Mouse (Mus musculus): ENCODE measurements around the gene Col9a2. TPM values are rescaled to one million over a fixed set of nuclear protein-coding genes. Genes with fewer than 3 reads are reported as not detected.

Gene Col9a2
- under 1 TPM; 0.43 to 0.72 TPM for total RNA-seq (2021)
- long read RNA-seq, experiment 1, partial matches to known transcripts: 1 of 1 reads
- long read RNA-seq, experiment 1, other reads (novel, unspliced or antisense): 0 of 1 reads
- long read RNA-seq, experiment 2: 0 reads

GRCm38 (mm10) chr4:121039331-121040115 is at the start of gene Col9a2:
TSS of gene Col9a2 (plus strand) at chr4:121039385.
- peak; percentile 13 to 26 for DNase-seq

DNA sequence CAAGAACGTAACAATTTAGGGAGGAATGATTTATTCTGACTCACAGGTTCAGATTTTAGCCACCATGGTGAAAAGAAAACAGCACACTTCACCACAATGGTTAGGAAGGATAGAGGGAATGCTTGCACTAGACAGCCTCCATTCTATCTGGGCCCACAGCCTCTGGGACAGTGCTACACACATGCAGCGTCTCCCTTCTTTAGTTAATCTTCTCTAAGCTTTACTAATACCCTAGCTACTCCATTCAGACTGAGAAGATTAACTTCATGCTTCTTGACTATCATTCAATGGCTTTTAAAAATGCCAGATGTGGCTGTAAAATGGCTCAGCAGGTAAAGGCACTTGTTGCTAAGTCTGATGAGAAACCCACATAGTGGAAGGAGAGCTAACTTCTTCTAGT is 46.9 kb upstream of the Col9a2 start:
- DNase-seq: no peak

DNA sequence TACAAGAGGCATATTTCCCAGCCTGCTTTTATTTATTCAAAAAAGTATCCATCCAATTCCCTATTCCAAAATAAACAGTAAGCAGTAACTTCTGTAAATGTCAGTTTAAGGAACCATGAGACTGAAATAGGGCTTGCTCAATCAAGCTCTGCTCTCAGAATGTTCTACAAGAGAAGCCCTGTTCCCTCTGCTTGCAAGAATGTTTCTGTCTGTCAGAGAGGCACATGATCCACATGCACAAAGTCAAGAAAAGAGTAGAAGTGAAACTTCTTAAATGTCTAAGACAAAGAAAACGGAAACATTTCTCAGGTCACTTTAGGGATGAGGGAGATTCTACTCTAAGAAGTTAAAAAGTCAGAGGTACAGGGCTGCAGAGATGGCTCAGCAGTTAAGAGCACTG is 46.2 kb upstream of the Col9a2 start:
- DNase-seq: no peak

- DNase-seq: peak in 1 of 2 experiments; percentile 42
Measured at GRCm38 (mm10) chr4:120995911-120996310, 43.3 kb upstream of the Col9a2 start.

GRCm38 (mm10) chr4:121001042-121001441 is 38.1 kb upstream of the Col9a2 start:
- DNase-seq: no peak

GRCm38 (mm10) chr4:121001659-121002058 is 37.5 kb upstream of the Col9a2 start:
- no peak for DNase-seq

GRCm38 (mm10) chr4:121002400-121003171 is 36.6 kb upstream of the Col9a2 start:
- no peak for DNase-seq

- DNase-seq: no peak
Measured at GRCm38 (mm10) chr4:121003611-121004091, 35.5 kb upstream of the Col9a2 start.

- no peak for DNase-seq
Measured at GRCm38 (mm10) chr4:121004679-121005078, 34.5 kb upstream of the Col9a2 start.

- DNase-seq: no peak
Measured at GRCm38 (mm10) chr4:121007006-121007405, 32.2 kb upstream of the Col9a2 start.

GRCm38 (mm10) chr4:121008071-121008745 is 31.0 kb upstream of the Col9a2 start:
- no peak for DNase-seq

GRCm38 (mm10) chr4:121009151-121009550 is 30.0 kb upstream of the Col9a2 start:
- no peak for DNase-seq

GRCm38 (mm10) chr4:121010770-121011549 is 28.2 kb upstream of the Col9a2 start:
- DNase-seq: no peak

DNA sequence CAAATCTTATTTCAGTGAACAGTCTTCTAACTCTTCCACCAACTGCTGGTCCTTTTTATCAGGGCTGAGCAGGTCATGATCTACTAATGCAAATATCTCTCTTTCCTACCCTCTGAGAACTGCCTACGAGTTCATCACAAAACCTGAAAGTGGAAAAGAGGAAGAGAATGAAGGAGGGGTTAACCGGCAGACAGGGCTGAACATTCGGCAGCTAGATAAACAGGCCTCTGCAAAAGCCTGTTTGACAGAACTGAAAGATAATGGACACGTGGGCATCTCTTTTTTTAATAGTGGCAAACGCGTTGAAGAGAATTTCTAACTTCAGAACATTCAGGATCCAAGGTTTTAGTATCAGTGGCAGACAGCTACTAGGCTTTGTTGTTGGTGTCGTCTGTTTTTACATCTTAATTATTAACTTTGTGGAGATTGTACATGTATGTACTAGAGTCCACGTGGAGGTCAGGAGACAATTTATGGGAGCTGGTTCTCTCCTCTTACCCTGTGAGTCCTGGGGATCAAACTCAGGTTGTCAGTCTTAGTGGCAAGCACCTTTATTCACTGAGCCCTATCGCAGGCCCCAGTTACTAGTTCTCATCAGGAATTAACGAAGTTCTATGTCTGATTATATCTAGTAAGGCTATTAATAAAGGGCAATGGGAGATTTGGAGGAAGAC is 24.5 kb upstream of the Col9a2 start:
- no peak for DNase-seq

GRCm38 (mm10) chr4:121015268-121015659 is 23.9 kb upstream of the Col9a2 start:
- DNase-seq: no peak

DNA sequence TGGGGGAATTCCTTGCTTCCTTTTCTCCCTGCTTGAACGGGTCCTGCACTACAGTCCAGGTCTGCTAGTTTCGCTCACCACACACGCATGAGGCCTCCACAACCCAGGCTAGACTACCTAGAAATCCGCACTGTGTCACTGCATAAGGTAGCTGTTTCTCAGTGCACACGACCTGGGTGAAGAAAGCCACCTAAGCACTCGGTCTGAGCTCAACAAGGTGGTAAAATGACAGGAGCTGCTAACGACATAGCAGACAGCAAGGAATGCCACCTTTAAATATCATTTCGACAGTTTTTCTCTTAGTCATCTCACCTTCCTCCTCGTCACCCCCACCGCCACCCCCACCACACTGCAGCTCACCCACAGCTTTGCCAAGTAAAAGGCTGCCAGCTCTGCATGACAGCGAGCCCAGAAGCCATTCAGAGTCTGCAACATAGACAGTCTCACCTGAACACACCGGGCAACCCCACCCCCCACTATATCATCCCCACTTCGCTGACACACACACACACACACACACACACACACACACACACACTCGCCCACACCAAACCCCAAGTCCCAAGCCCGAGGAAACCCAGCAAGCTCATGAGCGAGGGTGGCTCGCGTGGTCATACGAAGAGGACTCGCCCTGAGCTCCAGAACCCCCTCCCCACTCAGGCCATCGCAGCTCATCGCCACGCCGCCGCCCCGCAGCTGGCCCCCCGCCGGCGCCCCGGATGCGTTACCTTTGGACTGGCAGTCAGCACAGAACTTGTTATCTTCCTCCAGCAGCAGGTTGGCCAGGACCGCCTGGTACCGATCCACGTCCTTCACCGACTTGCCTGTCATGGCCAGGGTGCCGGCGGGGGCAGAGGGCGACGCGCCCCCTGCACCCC is 22.9 kb upstream of the Col9a2 start:
- peak; percentile 33 to 44 for DNase-seq

DNA sequence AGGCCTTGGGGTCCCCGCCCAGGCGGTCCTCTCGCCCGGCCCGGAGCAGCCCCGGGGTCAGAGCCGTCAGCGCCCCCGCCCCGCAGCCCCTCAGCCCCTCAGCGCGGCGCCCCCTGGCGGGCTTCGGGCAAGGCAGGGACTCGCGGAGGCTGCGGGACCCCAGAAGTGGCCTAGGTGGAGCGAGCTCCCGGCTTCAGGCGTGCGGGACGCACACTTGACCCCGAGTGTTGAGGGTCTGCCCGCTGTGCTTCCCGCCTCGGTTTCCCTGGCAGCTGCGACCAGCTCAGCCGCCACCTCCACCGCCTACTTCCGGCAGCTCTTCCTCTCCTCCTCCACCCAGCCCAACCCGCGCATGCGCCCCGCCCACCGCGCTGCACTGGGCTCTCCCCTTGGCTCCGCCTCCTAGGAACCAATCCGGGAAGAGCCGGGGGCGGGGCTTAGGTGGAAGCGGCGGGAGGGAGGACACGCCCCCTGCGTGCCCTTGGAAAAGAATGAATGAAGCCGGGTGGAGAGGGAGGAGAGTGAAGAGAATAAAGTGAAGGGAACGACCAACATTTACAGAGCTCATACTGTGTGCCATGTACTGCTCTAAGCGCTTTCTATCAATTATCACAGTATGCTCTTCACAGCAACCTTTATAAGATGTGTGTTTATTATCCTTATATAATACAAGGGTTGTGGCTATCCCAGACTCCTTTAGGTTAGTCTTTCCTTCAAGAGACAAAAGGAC is 22.1 kb upstream of the Col9a2 start, which contains the start of gene Smap2:
TSS of gene Smap2 (minus strand) at position 320 of the 730 bp plus-strand sequence.
- DNase-seq: peak; percentile 100

DNA sequence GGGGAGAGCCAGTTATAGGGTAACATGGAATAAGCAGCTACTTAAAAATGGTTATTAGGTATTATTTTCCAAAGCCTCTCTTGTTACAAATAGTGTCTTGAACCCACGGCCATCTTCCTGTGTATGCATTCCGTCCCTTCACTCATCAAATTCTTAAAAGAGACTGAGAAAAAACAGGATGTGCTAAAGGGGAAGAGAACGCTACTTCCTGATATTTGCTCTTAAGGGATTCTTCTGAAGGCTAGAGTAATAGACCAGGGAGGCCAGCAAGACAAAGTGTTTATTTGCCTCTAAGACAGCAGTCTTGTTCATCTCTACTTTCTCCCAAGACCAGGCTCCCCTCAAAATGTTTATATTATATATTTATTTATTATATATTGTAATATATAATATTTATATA is 20.9 kb upstream of the Col9a2 start:
- no peak for DNase-seq

All from adrenal gland, postnatal 36 days (tissue).